Comparison of ENCODE assay signal across 11 mouse cellular contexts in genomic region chr2:156646877-156647276, GRCm38 (mm10).
"Had no signal": no experiment of that assay in that cellular context is flagged by ENCODE, and none has a peak within 500 bp of the region (broad histone marks: within the 10 kb centered on the region; RNA-seq: fewer than 3 reads in every experiment).

No protein-coding gene starts in this region.

- DNase-seq: retina, postnatal 1 day; right cerebral cortex, adult 18-20 months; right cerebral cortex, postnatal 14 days; right cerebral cortex, postnatal 25 days; right cerebral cortex, postnatal 4 days; spleen, adult 18-20 months; thymus, adult 18-20 months; thymus, adult 2 months; thymus, postnatal 14 days; thymus, postnatal 25 days; thymus, postnatal 4 days had no signal
